Mouse (Mus musculus) spleen, adult 12 weeks (tissue): ENCODE data around the gene Iqcd.

Source experiments
- DNase-seq: peaks from one replicate; pipeline ENCODE4 v3.0.0; 2022; ENCODE audit warnings: low spot score

Iqcd gene

DNA sequence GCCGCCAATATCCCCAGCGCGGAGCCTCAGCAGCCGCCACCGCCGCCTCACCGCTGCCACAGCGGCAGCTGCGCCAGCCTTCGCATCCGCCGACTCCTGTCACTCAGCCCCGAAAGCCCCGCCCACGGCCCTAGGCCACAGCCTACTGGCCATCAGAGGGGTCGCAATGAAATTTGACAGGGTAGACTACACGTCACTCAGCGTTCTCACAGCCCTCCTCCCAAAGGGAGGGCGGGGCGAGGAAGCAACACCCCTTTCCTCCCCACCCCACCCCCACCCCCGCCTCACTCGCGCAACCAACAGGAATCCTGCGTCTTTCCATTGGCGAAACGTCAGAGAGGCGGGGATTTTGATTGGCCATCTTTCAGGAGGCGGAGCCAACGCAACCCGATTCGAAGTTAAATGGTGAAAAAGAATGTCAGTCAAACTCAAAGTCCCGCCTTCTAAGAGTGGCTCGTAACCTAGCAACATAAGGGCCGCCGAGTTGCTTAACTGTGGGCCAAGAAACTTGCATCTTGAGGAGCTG is at the start of gene Iqcd, which contains the start of gene Tpcn1:
Gene Iqcd, plus strand, starts transcription at position 448 of the 526 bp plus-strand sequence.
Gene Tpcn1, minus strand, starts transcription at position 105 of the 526 bp plus-strand sequence.
- peak; percentile 98 for DNase-seq

DNA sequence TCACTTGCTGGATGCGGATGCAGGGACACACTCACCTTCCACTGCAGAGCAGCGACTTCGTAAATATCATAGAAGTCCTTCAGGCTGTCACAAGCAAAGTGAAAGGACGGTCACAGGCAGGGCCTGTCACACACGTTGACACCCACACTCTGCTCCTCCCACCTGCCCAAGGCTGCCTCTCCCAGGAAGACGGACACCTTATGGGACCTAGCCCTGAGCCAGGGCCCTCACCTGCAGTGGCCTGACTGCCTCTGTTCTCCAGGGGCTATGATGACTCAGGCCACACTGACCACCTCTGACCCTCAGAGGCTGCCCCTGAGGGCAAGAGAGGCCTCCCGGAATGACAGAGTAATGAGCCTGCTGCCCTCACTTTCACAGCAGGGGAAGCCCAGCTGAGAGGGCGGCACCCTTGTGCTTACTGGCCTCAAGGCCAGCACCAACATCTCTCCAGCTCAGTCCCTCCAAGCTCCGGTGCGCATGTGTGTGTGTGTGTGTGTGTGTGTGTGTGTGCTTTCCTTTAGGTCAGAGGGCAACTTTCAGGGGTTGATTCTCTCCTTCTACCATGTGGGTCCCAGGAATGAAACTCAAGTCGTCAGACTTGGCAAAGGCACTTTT is 40.5 kb upstream of the Iqcd start:
- DNase-seq = no peak

DNA sequence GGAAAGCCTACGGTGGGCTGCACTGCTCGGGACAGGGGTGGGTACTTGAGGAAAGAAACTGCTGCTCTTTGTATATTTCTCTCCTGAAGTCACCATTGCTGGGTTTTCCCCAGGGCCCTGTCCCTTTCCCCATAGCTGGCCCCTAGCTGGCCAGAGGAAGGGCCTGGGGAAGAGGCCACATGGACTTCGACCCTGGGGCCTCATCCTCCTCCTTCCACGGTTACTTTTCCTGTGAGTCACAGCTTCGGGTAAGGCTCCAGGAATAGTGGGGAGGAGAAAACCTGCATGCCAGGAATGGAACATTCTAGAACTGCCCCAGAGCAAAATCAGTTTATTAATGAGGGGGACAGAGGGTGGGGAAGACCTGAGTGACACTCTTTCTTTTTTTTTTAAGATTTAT is 38.7 kb upstream of the Iqcd start:
- no peak for DNase-seq

DNA sequence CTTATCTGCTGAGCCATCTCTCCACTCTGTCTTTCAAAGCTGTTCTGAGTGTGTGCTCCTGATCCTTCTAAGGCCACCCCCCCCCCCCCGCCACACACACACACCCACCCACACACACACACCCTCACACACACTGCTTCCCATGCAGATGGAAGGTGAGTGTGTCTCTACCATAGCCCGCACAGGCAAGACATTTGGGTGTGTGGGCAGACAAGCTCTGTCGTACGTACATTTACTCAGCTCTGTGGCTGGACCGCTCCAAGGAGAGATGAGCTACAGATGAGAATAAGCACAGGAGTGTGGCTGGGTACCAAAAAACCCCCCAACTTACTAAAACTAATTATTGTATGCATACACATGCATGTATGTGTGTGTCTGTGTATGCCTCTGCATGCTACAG is 38.1 kb upstream of the Iqcd start:
- DNase-seq = no peak

DNA sequence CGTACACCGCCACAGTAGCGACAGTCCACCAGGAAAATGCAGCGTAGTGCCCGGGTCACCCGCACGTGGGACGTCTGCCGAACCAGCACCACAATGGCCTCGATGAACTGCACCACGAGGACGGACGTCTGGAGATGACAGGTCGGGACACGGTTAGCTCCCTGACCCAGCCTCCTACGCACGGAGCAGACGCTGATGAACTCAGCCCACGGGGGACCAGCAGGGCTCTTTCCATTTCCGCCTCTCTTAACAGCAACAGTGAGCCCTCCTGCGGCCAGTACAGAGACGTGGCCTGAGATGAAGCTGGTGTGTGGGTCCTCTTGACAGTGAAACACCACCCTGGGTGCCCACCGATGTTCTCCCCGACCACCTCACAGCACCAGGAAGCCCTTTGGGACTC is 32.9 kb upstream of the Iqcd start:
- DNase-seq = no peak

DNA sequence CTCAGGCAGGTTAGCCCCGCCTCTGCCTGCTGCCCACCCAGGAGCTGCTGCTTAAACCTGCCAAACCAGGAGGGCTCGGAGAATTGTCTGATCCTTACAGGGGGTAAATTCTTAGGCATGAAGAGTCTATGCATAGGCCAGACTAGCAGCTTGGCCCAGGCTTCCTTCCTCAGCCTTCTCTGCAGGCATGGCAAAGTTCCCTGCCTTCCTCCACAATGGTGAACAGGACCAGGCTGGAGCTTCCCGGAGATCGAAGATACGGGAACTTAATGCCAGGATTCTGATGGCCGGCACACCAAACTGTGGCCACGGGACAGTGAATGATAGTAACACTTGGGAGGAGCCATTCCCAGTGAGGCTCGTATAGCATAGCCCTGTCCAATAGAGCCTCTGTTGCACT is 30.8 kb upstream of the Iqcd start:
- no peak for DNase-seq

DNA sequence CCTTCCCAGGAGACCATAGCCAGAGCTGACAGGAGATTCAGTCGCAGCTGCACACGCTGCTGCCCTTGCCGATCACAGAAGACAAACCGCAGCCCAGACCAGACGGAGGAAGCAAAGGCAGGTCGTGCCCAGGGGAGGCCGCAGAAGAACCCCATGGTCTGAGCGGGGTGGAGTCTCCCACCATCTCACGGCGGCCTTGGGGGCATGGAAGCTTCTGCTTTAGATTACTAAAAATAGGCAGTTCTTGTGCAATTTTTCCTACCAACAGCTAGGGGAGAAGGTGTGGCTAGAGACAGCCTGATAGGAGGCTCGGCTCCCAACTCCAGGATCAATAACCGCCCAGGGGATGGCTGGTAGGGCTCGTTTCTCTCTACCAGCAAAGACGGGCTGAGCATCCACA is 30.1 kb upstream of the Iqcd start:
- DNase-seq = peak; percentile 18

DNA sequence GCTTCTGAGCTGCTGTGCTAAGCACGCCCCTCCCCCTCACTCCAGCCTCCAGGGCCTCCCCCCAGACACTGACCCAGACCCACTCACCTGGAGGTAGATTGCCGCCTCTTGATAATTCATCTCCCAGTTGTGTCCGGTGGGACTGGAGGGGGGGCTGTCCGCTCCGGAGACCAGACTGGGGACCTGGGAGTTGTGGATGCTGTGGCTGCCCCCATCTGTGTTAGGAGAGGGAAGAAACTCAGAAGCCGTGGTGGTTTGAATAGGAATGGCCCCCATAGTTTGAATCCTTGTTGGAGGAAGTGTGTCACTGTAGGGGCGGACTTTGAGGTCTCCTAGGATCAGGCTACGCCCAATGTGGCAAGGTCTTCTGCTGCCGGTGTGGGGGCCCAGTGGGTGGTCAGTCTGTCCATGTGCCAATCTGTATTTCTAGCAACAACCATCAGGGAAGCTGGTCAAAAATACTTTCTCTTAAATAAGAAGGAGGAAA is 28.6 kb upstream of the Iqcd start:
- no peak for DNase-seq

DNA sequence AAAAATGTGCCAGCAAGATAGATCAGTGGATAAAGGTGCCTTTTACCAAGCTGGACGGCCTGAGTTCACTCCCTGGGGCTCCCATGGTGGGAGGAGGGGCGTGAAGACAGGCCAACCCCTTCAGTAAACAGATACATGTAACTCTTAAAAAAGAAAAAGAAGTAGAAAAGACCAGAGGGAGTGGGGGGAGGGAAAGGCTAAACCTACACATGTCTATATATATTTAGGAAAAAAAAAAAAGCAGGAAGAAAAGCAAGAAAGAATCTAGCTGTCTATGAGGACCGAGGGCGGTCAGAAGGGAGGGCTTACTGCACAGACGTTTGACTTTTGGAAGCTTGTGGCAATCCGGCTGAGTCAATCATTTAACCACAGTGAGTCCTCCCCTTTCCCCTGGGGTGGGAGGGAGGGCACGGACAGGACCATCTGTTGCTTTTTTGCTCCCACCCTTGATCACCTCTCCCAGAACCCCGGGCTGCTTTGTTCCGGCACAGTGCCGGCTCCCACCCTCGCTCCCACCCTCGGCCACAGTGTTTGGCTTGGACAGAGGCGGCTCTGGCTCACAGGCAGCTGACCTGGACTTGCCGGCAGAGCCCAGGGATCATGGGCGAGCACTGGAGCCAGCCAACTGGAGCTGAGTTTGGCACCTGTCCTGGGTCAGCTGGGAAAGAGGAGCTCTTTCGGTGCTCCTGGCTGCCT is 28.1 kb upstream of the Iqcd start:
- no peak for DNase-seq

DNA sequence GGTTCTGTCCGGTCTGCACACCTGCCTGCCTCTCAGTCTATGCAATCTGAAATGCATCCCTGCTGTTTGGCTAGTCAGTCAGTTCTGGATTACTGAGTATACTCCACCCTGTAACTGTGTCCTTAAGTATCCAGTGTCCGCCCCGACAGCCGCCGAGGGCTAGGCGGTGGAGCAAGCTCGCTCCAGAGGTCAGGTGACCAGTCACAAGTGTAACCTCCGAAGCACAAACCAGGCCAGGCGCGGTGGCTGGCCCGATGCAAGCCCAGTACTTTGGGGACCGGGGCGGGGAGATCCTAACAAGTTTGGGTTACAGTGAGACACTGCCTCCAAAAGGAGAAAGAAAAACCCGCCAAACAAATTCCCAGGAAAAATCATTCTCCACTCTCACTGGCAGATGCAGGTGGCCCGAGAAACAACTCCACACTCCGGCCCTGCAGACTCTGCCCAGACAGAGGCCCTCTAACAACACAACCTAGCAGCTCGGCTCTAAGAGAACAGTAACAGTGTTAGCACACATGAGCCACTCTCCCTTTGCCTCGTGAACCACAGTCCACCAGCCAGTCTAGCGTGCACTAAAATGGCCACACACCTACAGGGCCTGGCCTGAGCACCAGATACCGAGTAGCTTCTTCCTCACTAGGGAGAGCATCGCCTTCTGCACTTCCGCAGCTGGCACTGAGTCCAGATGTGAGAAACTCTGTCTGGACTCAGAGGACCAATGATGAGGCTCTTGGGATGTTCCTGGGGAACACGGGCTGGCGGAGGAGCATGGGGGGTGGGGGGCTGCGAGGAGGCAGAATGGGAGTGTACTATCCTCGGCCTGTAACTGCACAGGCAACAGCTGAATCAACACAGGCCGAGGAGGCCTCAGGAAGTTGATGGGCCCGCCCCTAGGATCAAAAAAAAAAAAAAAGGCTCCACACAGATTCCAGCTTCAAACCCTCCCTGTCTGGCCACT is 25.6 kb upstream of the Iqcd start:
- DNase-seq = no peak

DNA sequence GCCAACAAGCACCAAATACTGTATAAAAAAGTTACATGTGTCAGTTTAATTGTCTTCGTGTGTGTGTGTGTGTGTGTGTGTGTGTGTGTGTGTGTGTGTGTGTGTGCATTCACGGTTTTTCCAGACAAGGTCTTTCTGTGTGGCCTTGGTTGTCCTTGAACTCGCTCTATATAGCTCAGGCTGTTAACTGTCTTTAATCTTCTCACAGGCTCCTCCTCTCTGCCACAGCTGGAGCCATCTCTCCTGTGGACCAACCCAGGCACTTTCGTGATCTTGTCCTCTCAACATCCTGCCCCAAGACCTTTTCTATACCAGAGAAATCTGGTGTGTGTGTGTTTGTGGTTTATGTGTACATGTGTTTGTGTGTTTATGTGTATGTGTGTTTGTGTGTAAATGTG is 24.9 kb upstream of the Iqcd start:
- DNase-seq = no peak

DNA sequence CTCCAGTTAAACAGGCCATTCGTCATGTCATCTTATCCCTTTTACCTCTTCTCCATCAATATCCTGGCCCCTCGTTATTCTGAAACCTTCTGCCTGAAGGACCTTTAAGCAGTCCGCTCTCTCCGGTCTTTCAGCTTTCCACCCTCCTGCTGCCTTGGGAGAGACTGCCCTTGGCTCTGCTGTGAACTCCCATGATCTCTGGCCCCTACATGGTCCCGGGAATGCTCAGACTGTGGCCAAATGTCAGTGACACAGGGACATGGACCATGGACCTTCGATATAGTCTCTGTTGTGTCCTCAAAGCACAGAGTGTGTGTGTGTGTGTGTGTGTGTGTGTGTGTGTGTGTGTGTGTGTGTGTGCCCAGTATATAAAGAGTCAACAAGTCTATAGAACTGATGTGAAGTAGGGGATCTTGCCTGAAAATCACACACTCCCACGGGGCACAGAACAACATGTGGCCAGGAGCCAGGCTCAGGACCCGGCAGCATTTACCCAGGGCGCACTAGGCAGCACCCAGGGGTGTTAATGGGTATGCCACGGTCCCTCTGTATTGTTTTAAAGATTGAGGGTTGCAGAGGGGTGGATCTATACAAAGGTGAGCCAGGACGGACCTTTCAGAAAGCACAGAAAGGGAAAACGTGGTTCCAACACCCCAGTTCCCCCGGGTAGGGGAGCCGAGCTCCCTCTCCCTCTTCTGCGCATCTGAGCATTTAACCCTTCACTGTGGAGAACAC is 23.5 kb upstream of the Iqcd start:
- DNase-seq = no peak

DNA sequence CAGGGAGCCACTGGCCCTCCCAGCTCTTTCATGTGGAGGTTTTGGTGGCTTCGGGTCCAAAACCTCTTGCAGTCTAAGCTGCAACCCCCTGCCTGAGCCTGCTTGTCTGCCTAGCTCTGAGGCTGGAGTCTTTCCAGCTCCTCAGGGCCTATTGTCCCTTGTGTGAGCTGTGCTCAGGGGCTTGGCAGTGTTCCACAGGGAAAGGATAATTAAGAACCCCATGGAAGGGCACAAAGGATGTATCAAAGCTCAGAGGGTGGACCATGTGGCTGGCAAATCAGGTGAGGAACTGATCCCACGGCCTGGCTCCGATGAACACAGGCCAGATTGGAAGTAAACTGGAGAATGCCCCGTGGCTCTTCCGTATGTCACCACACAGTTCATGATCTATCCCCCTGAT is 22.7 kb upstream of the Iqcd start:
- no peak for DNase-seq

DNA sequence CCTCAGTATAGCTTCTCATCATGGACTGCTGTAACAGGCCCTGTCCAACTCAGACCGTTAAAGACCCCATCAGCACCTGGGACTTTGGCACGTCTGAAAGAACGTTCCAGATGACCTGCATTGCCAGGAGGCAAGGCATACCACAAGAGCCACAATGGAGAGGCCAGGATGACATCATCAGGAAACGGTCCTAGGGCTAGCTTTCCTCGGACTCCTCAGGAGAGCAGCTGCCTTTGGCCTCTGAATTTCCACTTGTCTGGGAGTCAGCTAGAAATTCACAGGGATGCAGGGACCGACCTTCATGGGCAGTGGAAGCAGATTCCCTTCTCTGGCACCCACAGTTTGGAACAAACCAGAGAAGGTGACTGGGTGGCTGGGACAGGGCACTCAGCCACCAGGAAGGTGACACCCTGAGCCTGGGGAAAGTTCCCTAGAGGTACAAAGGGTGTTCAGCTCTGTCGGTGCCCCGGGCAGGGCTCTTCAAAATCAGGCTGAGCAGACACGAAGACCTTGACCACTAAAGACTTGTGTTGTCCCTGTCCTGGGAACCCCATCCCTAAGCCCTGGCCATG is 22.0 kb upstream of the Iqcd start:
- DNase-seq = no peak

DNA sequence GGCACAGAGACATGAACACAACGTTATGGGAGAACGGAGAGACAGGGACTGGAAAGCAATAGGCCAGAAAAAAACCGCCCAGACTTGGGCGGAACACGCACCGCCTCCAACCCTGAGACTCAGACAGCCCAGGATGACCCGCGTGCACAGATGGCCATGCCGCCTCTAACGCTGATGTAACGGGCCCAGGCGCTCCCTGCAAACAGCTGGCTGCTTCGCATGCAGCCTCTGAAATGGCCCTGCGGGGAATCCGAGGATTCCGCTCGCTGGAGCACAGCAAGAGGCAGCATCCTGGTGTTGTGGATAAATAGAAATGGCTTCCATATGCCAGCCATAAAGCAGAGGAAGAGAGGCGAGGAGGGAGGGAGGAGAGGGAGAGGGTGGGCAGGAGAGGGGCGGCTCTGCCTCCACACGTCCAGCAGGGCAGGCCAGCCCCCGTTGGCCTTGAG is 21.5 kb upstream of the Iqcd start:
- DNase-seq = no peak

DNA sequence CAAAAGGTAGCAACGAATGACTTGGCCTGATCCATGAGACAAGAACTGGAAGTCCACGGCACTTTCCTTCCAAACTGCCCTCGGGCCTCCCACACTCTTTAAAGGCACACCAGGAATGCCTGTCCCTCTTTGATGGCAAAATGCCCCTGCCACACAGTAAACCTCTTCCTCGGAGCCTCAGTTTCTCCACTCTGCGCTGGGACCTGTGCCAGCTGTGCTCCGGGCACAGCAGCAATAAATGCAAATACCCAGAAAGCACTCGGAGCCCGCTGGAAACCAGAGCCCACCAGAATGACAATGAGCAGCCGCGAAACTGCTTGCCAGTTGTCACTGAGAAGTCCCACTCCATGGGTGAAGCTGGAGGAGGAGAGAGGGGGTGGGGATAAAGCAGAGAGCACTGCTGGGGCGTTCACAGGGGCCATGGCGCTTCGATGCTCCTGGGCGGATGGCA is 21.0 kb upstream of the Iqcd start:
- no peak for DNase-seq

DNA sequence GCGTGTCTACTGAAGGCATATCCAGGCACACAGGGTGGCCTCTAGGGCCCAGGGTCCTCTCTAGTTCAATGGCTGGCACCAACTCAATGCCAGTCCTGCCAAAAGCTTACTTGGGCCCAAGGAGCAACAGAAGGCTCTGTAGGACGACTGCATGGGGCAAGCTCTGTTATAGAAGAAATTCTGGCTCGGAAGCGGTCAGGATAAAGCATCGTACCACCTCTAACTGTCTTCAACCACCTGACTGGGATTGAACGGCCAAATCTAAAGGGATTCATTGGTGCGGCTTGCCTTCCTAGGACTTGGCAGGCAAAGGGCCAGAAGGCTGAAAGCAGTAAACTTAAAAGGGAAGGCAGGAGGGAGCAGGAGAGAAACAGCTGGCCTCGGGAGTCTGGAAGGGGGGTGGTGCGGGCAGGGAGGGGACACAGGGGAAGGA is 20.5 kb upstream of the Iqcd start:
- no peak for DNase-seq

DNA sequence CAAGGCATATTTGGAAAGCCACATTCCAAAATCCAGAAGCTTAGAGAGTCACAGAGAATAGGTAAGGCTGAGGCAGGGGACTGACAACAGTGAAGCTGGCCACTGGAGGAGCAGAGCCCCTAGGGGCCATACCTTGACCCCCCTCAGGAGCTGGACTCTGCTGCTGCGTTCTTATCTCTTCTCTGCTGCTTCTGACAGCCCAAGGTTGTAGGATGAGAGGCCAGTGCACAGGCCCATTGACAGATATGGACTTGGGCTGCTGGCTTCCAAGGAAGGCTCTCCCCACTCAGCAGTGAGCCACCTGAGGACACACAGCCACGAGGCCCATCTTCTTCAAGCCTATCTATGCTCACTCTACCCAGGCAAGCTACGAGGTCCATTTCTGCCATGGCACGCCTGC is 19.9 kb upstream of the Iqcd start:
- DNase-seq = no peak

DNA sequence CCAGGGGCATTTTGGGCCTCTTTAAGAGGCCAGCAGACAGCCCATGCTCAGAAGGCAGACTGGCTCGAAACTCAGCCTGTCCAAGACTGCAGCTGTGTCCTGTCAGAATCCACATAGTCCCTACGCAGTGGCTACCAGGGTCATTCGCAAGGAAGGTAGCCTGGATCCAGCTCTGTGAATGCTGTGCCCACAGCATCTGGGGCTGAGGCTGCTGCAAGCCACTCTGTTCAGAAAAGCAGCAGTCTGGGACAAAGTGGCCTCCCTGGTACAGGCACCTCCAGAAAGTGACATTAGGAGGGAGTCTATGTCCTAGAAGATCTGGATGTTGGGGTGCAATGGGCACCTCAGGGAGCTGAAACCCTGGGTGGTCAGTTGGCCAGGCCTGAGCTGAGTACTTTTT is 19.0 kb upstream of the Iqcd start:
- no peak for DNase-seq

DNA sequence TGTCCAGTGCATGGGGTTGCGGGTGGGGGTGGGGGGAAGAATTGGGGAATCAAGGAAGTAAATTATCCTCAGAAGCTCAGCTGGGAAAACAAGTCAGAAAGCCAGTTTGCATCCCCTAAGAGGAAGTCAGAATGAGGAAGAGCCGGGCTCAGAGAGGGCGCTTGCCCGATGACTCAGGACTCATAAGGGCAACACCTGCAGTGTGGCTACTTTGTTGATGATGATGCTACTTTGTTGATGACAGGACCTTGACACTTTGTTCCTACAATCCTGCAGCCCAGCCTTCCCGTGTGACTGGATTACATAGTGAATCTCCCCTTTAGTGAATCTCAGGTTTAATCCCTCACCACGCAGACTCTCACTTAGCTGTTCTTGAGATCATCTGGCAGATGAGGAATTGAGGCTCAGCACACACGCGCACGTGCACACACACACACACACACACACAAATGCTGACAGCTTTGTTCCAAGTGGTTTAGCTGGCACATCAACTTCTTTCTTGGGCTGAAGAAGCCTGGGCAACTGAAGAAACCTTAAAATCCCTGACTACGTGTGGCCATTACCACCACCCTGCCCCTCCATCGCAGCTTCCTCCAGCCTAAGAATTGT is 18.4 kb upstream of the Iqcd start:
- no peak for DNase-seq
